Mouse (Mus musculus) brain, embryonic 14.5 days (tissue): ENCODE data around the gene Uevld.

ENCODE experiments used
- CTCF ChIP-seq: fragments of 200-500 bp; IDR thresholded peaks from 2 replicates; pipeline ENCODE4 v1.5.1; 2012; ENCODE audit warnings: inconsistent platforms, mild to moderate bottlenecking, moderate library complexity, borderline replicate concordance; ENCODE audit not compliant: insufficient read depth, insufficient read length; ENCODE audit errors: extremely low read depth
- POLR2A ChIP-seq: fragments of 200-500 bp; IDR thresholded peaks from 2 replicates; pipeline ENCODE4 v1.6.1; 2012; ENCODE audit warnings: mild to moderate bottlenecking, inconsistent platforms, borderline replicate concordance; ENCODE audit not compliant: poor library complexity, insufficient read depth, insufficient read length, severe bottlenecking; ENCODE audit errors: extremely low read depth

- TF ChIP-seq CTCF (peak; percentile 50; the same call in 1 of the 2 replicates), POLR2A (no peak)
These were observed 49.5 kb upstream of the Uevld start for GRCm38 (mm10) chr7:47007818-47008167.
